Mouse (Mus musculus) liver, adult 2 months (tissue): ENCODE data around the gene Tie1. TPM values are rescaled to one million over a fixed set of nuclear protein-coding genes. Genes with fewer than 3 reads are reported as not detected.
A peak's percentile ranks its signal among the peaks of the same experiment; 100 is the strongest.

Source experiments
- DNase-seq: peaks from one replicate; pipeline ENCODE4 v3.0.0-alpha.2; 2011; ENCODE audit warnings: low read depth, low spot score; ENCODE audit errors: extremely low read depth
- H3K27ac ChIP-seq: fragments of 200-500 bp; replicated peaks from 2 replicates; pipeline ENCODE4 v1.5.1; 2012; ENCODE audit warnings: low read depth, mild to moderate bottlenecking, control low read depth, inconsistent platforms, low read length; ENCODE audit not compliant: insufficient read depth
- H3K27me3 ChIP-seq: fragments of 200-500 bp; 2 replicates; pipeline ENCODE4 v1.6.1; 2012; ENCODE audit warnings: mild to moderate bottlenecking, moderate library complexity, low read length, inconsistent platforms; ENCODE audit not compliant: control insufficient read depth, insufficient read depth
- H3K36me3 ChIP-seq: fragments of 200-500 bp; 2 replicates; pipeline ENCODE4 v1.6.1; 2012; ENCODE audit warnings: low read length, inconsistent platforms; ENCODE audit not compliant: control insufficient read depth, insufficient read depth
- H3K4me1 ChIP-seq: fragments of 200-500 bp; 2 replicates; pipeline ENCODE4 v1.6.1; 2011; ENCODE audit warnings: low read length; ENCODE audit not compliant: control insufficient read depth, insufficient read depth
- H3K4me3 ChIP-seq: fragments of 200-500 bp; 2 replicates; pipeline ENCODE4 v1.5.1; 2011; ENCODE audit warnings: low read depth, mild to moderate bottlenecking, control low read depth, low read length, moderate library complexity; ENCODE audit not compliant: insufficient read depth
- H3K79me2 ChIP-seq: fragments of 200-500 bp; 2 replicates; pipeline ENCODE4 v1.6.1; 2012; ENCODE audit warnings: inconsistent platforms, mild to moderate bottlenecking, low read length, moderate library complexity; ENCODE audit not compliant: control insufficient read depth, insufficient read depth
- H3K9ac ChIP-seq: fragments of 200-500 bp; 2 replicates; pipeline ENCODE4 v1.6.1; 2012; ENCODE audit warnings: low read depth, mild to moderate bottlenecking, control low read depth, inconsistent platforms, low read length
- CTCF ChIP-seq: fragments of 200-500 bp; IDR thresholded peaks from 2 replicates; pipeline ENCODE4 v1.5.1; 2011; ENCODE audit warnings: low read depth, low read length, control low read depth
- POLR2A ChIP-seq: fragments of 200-500 bp; IDR thresholded peaks from 2 replicates; pipeline ENCODE4 v1.6.1; 2011; ENCODE audit warnings: low read length, control low read depth; ENCODE audit not compliant: insufficient read depth; ENCODE audit errors: extremely low read depth
- WGBS: fragments of 180-500 bp; shearing (Covaris S2); methylation state at CpG from one replicate; pipeline ENCODE4 v1.1.7; 2018; 5-methylcytosine and 5-hydroxymethylcytosine counted together
- polyA plus RNA-seq: library from polyadenylated mRNA; depleted of rRNA; stranded (reverse); fragments of >200 nt; gene quantifications from 2 replicates; pipeline ENCODE4 v1.2.3, GENCODE M21; 2012
- total RNA-seq: library from RNA; depleted of rRNA; stranded (reverse); fragments of >200 nt; gene quantifications from 2 replicates; pipeline ENCODE4 v1.2.3, GENCODE M21; 2014

Tie1 gene
- total and polyA plus RNA-seq, 2 experiments = 6.6 to 8.9 TPM

DNA sequence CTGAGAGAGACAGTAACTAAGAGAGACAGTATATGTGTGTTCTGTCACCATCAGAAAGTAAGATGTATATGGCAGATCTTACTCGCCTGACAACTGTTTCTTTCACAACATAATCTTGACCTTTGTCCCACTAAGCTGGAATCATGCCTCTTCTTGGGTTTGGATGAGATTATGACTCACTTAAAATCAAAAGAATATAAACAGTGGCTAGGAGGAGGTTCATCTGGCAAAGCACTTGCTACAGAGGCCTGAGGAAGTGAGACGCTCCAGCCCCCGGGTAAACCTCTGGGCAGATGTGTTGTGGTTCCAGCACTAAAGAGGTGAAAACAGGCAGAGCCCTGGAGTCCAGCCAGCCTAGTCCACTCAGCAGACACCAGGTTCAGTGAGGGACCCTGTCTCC, 15.7 kb upstream of the Tie1 start:
- no peak for TF ChIP-seq CTCF
- no peak for TF ChIP-seq POLR2A
- H3K27me3 ChIP-seq = no peaks in the 10 kb centered on the region
- no peak overlapping the region for H3K9ac ChIP-seq
- H3K27ac ChIP-seq = no peak overlapping the region
- no peak overlapping the region for H3K4me3 ChIP-seq
- peaks cover 2% of the 10 kb centered on the region; the same call in 1 of the 2 replicates for H3K4me1 ChIP-seq
- H3K36me3 ChIP-seq = no peaks in the 10 kb centered on the region
- 44% methylated on average over 3 of the region's 3 CpGs for WGBS
- DNase-seq = peak; percentile 54
- H3K79me2 ChIP-seq = no peaks in the 10 kb centered on the region

DNA sequence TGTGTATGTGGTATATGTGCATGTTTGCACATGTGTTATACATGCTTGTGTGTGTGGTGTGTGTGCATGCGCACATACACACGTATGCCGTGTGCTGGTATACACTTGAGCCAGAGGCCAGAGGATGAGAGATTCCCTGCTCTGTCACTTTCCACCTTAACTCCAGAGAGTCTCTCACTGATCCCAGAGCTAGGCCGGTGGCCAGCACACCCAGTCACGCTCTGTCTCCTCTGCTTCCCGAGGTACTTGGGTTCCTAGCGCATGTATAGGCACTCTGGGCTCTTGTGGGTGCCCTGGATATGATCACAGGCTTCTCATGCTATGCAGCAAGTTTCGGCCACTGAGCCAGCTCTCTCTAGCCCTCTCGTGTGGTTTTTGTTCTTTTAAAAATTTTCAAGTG, 10.9 kb upstream of the Tie1 start:
- H3K4me3 ChIP-seq = no peak overlapping the region
- no peaks in the 10 kb centered on the region for H3K27me3 ChIP-seq
- no peak overlapping the region for H3K9ac ChIP-seq
- no peaks in the 10 kb centered on the region for H3K79me2 ChIP-seq
- TF ChIP-seq CTCF (no peak), POLR2A (no peak)
- WGBS = 47% methylated on average over 9 of the region's 9 CpGs
- peak; percentile 52 for DNase-seq
- H3K27ac ChIP-seq = peak overlapping the region; percentile 41; the same call in 1 of the 2 replicates
- H3K36me3 ChIP-seq = no peaks in the 10 kb centered on the region
- peaks cover 7% of the 10 kb centered on the region for H3K4me1 ChIP-seq

DNA sequence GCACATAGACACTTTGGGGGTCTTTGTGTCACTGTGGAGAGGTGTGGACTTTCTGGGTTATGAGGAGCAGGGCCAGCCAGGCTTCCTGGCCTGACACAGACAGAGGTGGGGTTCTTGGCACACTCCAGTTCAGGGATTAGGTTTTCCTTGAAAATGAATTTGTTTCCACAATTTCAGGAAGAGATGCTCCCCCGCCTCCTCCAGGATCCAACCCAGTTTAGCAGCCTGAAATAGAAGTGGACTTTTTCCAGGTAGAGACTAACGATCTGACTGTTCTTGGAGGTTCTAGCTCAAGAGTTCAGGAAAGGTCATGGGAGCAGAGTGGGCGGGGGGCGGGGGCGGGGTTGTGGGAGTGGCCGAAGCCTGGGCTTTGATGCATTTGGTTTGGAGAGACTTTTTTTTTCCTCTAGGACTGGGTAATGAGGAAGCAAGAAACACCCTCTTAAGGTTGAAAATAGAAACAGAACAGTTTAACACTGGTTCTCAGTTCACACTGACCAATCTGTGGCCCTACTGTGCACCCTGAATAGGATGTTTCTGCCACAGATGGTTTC, 10.4 kb upstream of the Tie1 start:
- H3K79me2 ChIP-seq = no peaks in the 10 kb centered on the region
- peak overlapping the region; percentile 91 for H3K27ac ChIP-seq
- no peak overlapping the region for H3K4me3 ChIP-seq
- no peak for TF ChIP-seq POLR2A
- no peak for TF ChIP-seq CTCF
- no peak overlapping the region for H3K9ac ChIP-seq
- peak; percentile 87 for DNase-seq
- peaks cover 7% of the 10 kb centered on the region for H3K4me1 ChIP-seq
- no peaks in the 10 kb centered on the region for H3K36me3 ChIP-seq
- WGBS = 14% methylated on average over 6 of the region's 6 CpGs
- H3K27me3 ChIP-seq = no peaks in the 10 kb centered on the region

DNA sequence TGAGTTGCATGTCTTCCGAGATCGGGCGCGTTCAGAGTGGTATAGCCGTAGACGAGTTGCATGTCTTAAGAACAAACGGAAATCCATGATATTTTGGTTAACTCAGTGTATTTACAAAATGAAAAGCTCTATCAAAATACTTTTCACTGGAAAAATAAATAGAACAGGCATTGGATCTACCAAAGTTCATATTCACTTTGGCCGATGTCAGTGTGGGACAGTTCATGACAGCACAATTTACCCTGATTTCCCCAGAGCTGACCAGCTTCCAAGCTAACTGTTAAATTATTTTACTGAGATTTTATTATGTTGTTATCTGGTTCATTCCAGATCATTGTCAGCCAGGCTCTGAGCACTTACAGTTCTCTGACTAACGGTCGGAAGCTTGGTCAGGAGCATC, 600 bp upstream of the Tie1 start:
- H3K36me3 ChIP-seq = no peaks in the 10 kb centered on the region
- peaks cover 3% of the 10 kb centered on the region for H3K4me1 ChIP-seq
- H3K27me3 ChIP-seq = no peaks in the 10 kb centered on the region
- peak; percentile 91 for DNase-seq
- H3K9ac ChIP-seq = peak overlapping the region; percentile 3
- no peaks in the 10 kb centered on the region for H3K79me2 ChIP-seq
- H3K27ac ChIP-seq = peak overlapping the region; percentile 50
- H3K4me3 ChIP-seq = no peak overlapping the region
- 24% methylated on average over 10 of the region's 10 CpGs for WGBS
- TF ChIP-seq CTCF (no peak), POLR2A (no peak)

DNA sequence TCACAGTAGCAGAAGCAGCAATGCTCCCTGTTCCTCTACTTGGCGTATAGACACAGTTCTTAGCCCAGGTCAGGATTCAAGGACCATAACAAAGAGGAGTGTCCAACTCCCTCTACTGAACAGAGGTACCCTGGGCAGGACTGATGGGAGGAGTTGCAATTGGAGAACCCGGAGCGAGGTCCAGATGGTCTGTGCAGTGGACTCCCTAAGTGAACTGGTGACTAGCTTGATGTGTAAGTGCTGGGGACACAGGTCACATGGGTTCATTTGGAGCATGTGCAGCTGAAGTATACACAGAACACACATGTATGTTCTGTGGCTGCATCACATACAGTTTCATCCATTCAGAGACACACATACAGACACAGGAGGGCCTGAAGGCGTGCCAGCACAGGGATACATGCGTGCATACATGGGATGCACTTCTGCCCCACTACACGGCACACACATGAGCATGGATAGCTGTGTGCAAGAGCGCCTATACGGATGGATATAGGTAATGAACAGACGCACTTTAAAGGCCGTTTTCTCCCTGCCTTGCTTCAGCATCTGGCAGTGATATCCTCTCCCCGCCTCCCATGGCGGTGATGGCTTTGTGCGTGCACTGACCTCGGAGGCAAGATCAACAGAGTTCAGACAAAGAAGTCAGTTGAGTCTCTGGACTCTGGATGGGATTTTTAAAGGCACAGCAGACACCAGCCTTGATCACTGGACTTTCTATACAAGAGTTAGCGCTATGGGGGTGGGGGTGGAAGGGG, 12.9 kb downstream of the Tie1 start:
- 46% methylated on average over 15 of the region's 15 CpGs for WGBS
- Histone ChIP-seq H3K36me3 (no peaks in the 10 kb centered on the region), H3K9ac (no peak overlapping the region)

DNA sequence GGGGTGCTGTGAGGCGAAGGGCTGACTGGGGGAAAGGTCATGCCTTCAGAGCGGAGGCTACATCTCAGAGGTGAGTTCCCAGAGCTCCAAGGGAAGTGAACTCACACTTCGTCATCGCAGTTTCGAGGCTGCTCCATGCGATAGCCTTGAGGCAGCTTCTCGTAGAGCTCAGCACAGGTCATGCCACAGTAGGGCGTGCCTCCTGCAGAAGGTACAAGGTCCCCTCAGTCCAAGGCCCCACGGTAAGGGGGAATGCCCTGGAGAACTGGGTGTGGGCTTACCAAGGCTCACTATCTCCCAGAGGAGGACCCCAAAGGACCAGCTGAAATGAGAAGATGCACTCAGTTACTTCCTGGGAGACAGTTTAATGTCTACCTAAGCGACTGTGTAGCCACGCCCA, 17.2 kb downstream of the Tie1 start:
- no peak overlapping the region for H3K27ac ChIP-seq
- DNase-seq = no peak
- no peaks in the 10 kb centered on the region for H3K36me3 ChIP-seq
- 92% methylated on average over 11 of the region's 11 CpGs for WGBS
- no peaks in the 10 kb centered on the region for H3K27me3 ChIP-seq
- H3K9ac ChIP-seq = no peak overlapping the region
- H3K4me1 ChIP-seq = peaks cover 3% of the 10 kb centered on the region
- TF ChIP-seq POLR2A = no peak
- TF ChIP-seq CTCF = no peak
- no peak overlapping the region for H3K4me3 ChIP-seq
- H3K79me2 ChIP-seq = no peaks in the 10 kb centered on the region

More for the DNA sequence above, 12.9 kb downstream of the Tie1 start:
- Histone ChIP-seq H3K79me2 (no peaks in the 10 kb centered on the region), H3K4me1 (peaks cover 3% of the 10 kb centered on the region), H3K27ac (no peak overlapping the region), H3K27me3 (no peaks in the 10 kb centered on the region), H3K4me3 (no peak overlapping the region)
- DNase-seq = peak; percentile 53
- TF ChIP-seq CTCF = no peak
- no peak for TF ChIP-seq POLR2A
